Mouse (Mus musculus) heart, embryonic 11.5 days (tissue): ENCODE measurements around the gene Cox7a1. TPM values are rescaled to one million over a fixed set of nuclear protein-coding genes. Genes with fewer than 3 reads are reported as not detected.
"Not testable (repeated sequence)": the region's sequence is repeated elsewhere in the genome, so short reads cannot be mapped to it uniquely, and the experiment has no call there.

ENCODE experiments used
- ATAC-seq: fragments of 200-750 bp; cut with Nextera tagmentation; replicated peaks from 2 replicates; pipeline ENCODE4 v1.8.0; 2017; ENCODE audit warnings: moderate library complexity; ENCODE audit not compliant: insufficient number of reproducible peaks, low FRiP score, low TSS enrichment
- H3K27ac ChIP-seq: fragments of 300-500 bp; sonication (generic); 2 replicates; pipeline ENCODE4 v1.5.1; 2014; ENCODE audit warnings: mild to moderate bottlenecking, low read depth, low read length
- H3K27me3 ChIP-seq: fragments of 300-500 bp; sonication (generic); 2 replicates; pipeline ENCODE4 v1.6.1; 2014; ENCODE audit warnings: mild to moderate bottlenecking, low read length, mixed read lengths; ENCODE audit not compliant: control insufficient read depth, insufficient read depth
- H3K36me3 ChIP-seq: fragments of 300-500 bp; sonication (generic); 2 replicates; pipeline ENCODE4 v1.6.1; 2014; ENCODE audit warnings: mild to moderate bottlenecking, low read length, moderate library complexity, mixed read lengths; ENCODE audit not compliant: control insufficient read depth, insufficient read depth
- H3K4me1 ChIP-seq: fragments of 300-500 bp; sonication (generic); 2 replicates; pipeline ENCODE4 v1.6.1; 2014; ENCODE audit warnings: low read length; ENCODE audit not compliant: control insufficient read depth, insufficient read depth
- H3K4me2 ChIP-seq: fragments of 300-500 bp; sonication (generic); 2 replicates; pipeline ENCODE4 v1.6.1; 2014; ENCODE audit warnings: mild to moderate bottlenecking, moderate library complexity
- H3K4me3 ChIP-seq: fragments of 300-500 bp; sonication (generic); 2 replicates; pipeline ENCODE4 v1.5.1; 2014; ENCODE audit warnings: low read depth, low read length
- H3K9ac ChIP-seq: fragments of 300-500 bp; sonication (generic); 2 replicates; pipeline ENCODE4 v1.6.1; 2014; ENCODE audit warnings: mild to moderate bottlenecking, low read depth, low read length, moderate library complexity
- H3K9me3 ChIP-seq: fragments of 300-500 bp; sonication (generic); replicated peaks from 2 replicates; pipeline ENCODE4 v1.6.1; 2016; ENCODE audit warnings: low read length; ENCODE audit not compliant: control insufficient read depth
- WGBS: fragments of 180-500 bp; shearing (Covaris S2); extraction: QIAGEN DNeasy Blood & Tissue Kit; methylation state at CpG from one replicate; pipeline ENCODE4 v1.1.7; 2014; ENCODE audit not compliant: insufficient replicate concordance; 5-methylcytosine and 5-hydroxymethylcytosine counted together
- polyA plus RNA-seq: library from polyadenylated mRNA; unstranded; fragments of >200 nt; fragmentation: Nextera tagmentation; extraction: Ambion mirVana; gene quantifications from 2 replicates; pipeline ENCODE4 v1.2.1, GENCODE M21; 2014

The Cox7a1 gene
- polyA plus RNA-seq, 1 experiment from 2014 or later, result 324 TPM

GRCm38 (mm10) chr7:30195461-30195860 lies 11.5 kb downstream of the Cox7a1 start:
- Histone ChIP-seq H3K9me3 (no peaks in the 10 kb centered on the region), H3K27me3 (no peaks in the 10 kb centered on the region), H3K36me3 (peaks cover 10% of the 10 kb centered on the region), H3K9ac (0 out of 2 replicates have a peak overlapping the region, but pooled peaks have one; percentile 16), H3K4me3 (no peak overlapping the region), H3K4me1 (peaks cover 14% of the 10 kb centered on the region), H3K4me2 (peak overlapping the region; percentile 73), H3K27ac (no peak overlapping the region)
- WGBS, result 61% methylated on average over 6 of the region's 6 CpGs
- no peak for ATAC-seq

- Histone ChIP-seq H3K27me3 (no peaks in the 10 kb centered on the region), H3K4me1 (peaks cover 14% of the 10 kb centered on the region), H3K9ac (no peak overlapping the region), H3K4me3 (no peak overlapping the region), H3K4me2 (no peak overlapping the region), H3K36me3 (peaks cover 6% of the 10 kb centered on the region; the same call in 1 of the 2 replicates), H3K9me3 (no peaks in the 10 kb centered on the region), H3K27ac (no peak overlapping the region)
- WGBS, result 76% methylated on average over 6 of the region's 6 CpGs
- no peak for ATAC-seq
Measured at GRCm38 (mm10) chr7:30196171-30196570, 12.2 kb downstream of the Cox7a1 start.

GRCm38 (mm10) chr7:30197592-30198129 lies 13.7 kb downstream of the Cox7a1 start:
- Histone ChIP-seq H3K36me3 (no peaks in the 10 kb centered on the region), H3K4me3 (no peak overlapping the region), H3K9ac (no peak overlapping the region), H3K27me3 (no peaks in the 10 kb centered on the region), H3K4me2 (no peak overlapping the region), H3K27ac (no peak overlapping the region), H3K9me3 (no peaks in the 10 kb centered on the region), H3K4me1 (peaks cover 14% of the 10 kb centered on the region)
- 57% methylated on average over 5 of the region's 5 CpGs for WGBS
- ATAC-seq, result no peak

GRCm38 (mm10) chr7:30198481-30198971 lies 14.6 kb downstream of the Cox7a1 start, which contains the start of gene Capns1:
Capns1 (minus strand) TSS chr7:30198811.
- H3K4me1 ChIP-seq, result peaks cover 8% of the 10 kb centered on the region
- H3K9me3 ChIP-seq, result no peaks in the 10 kb centered on the region
- H3K4me2 ChIP-seq, result peak within 1 kb of the TSS; percentile 39; the same call in 1 of the 2 replicates
- no peak within 1 kb of the TSS for H3K9ac ChIP-seq
- H3K36me3 ChIP-seq, result no peaks in the 10 kb centered on the region
- ATAC-seq, result no peak
- H3K27me3 ChIP-seq, result no peaks in the 10 kb centered on the region
- no peak within 1 kb of the TSS for H3K4me3 ChIP-seq
- no peak within 1 kb of the TSS for H3K27ac ChIP-seq
- 5% methylated on average over 8 of the region's 8 CpGs for WGBS

GRCm38 (mm10) chr7:30199498-30200139 lies 15.7 kb downstream of the Cox7a1 start:
- Histone ChIP-seq H3K4me2 (no peak overlapping the region), H3K27ac (no peak overlapping the region), H3K36me3 (no peaks in the 10 kb centered on the region), H3K4me3 (no peak overlapping the region), H3K27me3 (no peaks in the 10 kb centered on the region), H3K9me3 (no peaks in the 10 kb centered on the region), H3K9ac (no peak overlapping the region), H3K4me1 (peaks cover 10% of the 10 kb centered on the region; the same call in 1 of the 2 replicates)
- WGBS, result 67% methylated on average over 18 of the region's 18 CpGs
- no peak for ATAC-seq

- no peaks in the 10 kb centered on the region for H3K36me3 ChIP-seq
- H3K4me3 ChIP-seq, result no peak overlapping the region
- H3K4me2 ChIP-seq, result no peak overlapping the region
- H3K4me1 ChIP-seq, result peaks cover 10% of the 10 kb centered on the region; the same call in 1 of the 2 replicates
- no peak for ATAC-seq
- H3K9me3 ChIP-seq, result no peaks in the 10 kb centered on the region
- H3K9ac ChIP-seq, result no peak overlapping the region
- no peak overlapping the region for H3K27ac ChIP-seq
- 81% methylated on average over 5 of the region's 5 CpGs for WGBS
- H3K27me3 ChIP-seq, result no peaks in the 10 kb centered on the region
Measured at GRCm38 (mm10) chr7:30200200-30200599, 16.3 kb downstream of the Cox7a1 start.

GRCm38 (mm10) chr7:30200661-30201060 lies 16.7 kb downstream of the Cox7a1 start:
- not testable (repeated sequence) for H3K27ac ChIP-seq, H3K9ac ChIP-seq, H3K36me3 ChIP-seq, H3K9me3 ChIP-seq, H3K4me1 ChIP-seq, H3K4me2 ChIP-seq, H3K4me3 ChIP-seq, H3K27me3 ChIP-seq, ATAC-seq
- 85% methylated on average over 5 of the region's 5 CpGs for WGBS

- no peak for ATAC-seq
- Histone ChIP-seq H3K27ac (no peak overlapping the region), H3K9ac (no peak overlapping the region), H3K27me3 (no peaks in the 10 kb centered on the region), H3K4me3 (no peak overlapping the region), H3K4me2 (no peak overlapping the region), H3K36me3 (no peaks in the 10 kb centered on the region), H3K9me3 (no peaks in the 10 kb centered on the region), H3K4me1 (peaks cover 3% of the 10 kb centered on the region; the same call in 1 of the 2 replicates)
- WGBS, result 71% methylated on average over 11 of the region's 11 CpGs
Measured at GRCm38 (mm10) chr7:30202895-30203690, 19.1 kb downstream of the Cox7a1 start.
